Mouse (Mus musculus): Measurements from ENCODE around the gene Gm45140. TPM values are rescaled to one million over a fixed set of nuclear protein-coding genes. Genes with fewer than 3 reads are reported as not detected.

Gm45140 gene
- polyA plus RNA-seq, 1 experiment from 2014 or later = 1.4 TPM

GRCm38 (mm10) chr6:87811675-87812338 is 23.8 kb downstream of the Gm45140 start, which contains the start of gene Rab43:
TSS of gene Rab43 (minus strand) at chr6:87812164.
- peaks cover 2 to 14% of the 10 kb centered on the region in 2 experiments; a peak in 3 of 4 replicates for H3K4me1 ChIP-seq (ENCODE audit: control insufficient read depth in 2 of 2, insufficient read depth in 2 of 2, low read length in 2 of 2)
- peak within 1 kb of the TSS; percentile 61 to 86 for H3K27ac ChIP-seq (replicated peaks in 1 of 2; ENCODE audit: control insufficient read depth in 1 of 2, insufficient read depth in 1 of 2, low read depth in 2 of 2, low read length in 2 of 2)
- peaks cover 19% of the 10 kb centered on the region for H3K36me3 ChIP-seq (ENCODE audit: control insufficient read depth, insufficient read depth, low read length)
- peak within 1 kb of the TSS; percentile 83 for H3K9ac ChIP-seq (ENCODE audit: low read length)
- under 1% methylated on average over 37 of the region's 56 CpGs for WGBS
- no peaks in the 10 kb centered on the region for H3K9me3 ChIP-seq (ENCODE audit: control insufficient read depth, low read length)
- no peaks in the 10 kb centered on the region for H3K27me3 ChIP-seq (ENCODE audit: control insufficient read depth, insufficient read depth, low read length)
- ATAC-seq (ENCODE audit: insufficient number of reproducible peaks, insufficient read depth, low FRiP score, low read depth) = peak; percentile 95
- H3K4me3 ChIP-seq (ENCODE audit: control insufficient read depth in 1 of 2, insufficient read depth in 1 of 2, low read depth in 1 of 2, low read length in 2 of 2) = peak within 1 kb of the TSS; percentile 75 to 78
- peak within 1 kb of the TSS; percentile 85 for H3K4me2 ChIP-seq (ENCODE audit: low read length)

GRCm38 (mm10) chr6:87810713-87811669 is 24.6 kb downstream of the Gm45140 start:
- Histone ChIP-seq H3K27me3 (ENCODE audit: control insufficient read depth, insufficient read depth, low read length) (no peaks in the 10 kb centered on the region), H3K27ac (replicated peaks in 1 of 2; ENCODE audit: control insufficient read depth in 1 of 2, insufficient read depth in 1 of 2, low read depth in 2 of 2, low read length in 2 of 2) (peak overlapping the region; percentile 61 to 86), H3K9ac (ENCODE audit: low read length) (peak overlapping the region; percentile 83), H3K36me3 (ENCODE audit: control insufficient read depth, insufficient read depth, low read length) (peaks cover 11% of the 10 kb centered on the region), H3K9me3 (ENCODE audit: control insufficient read depth, low read length) (no peaks in the 10 kb centered on the region), H3K4me3 (ENCODE audit: control insufficient read depth in 1 of 2, insufficient read depth in 1 of 2, low read depth in 1 of 2, low read length in 2 of 2) (peak overlapping the region; percentile 75 to 78), H3K4me1 (ENCODE audit: control insufficient read depth in 2 of 2, insufficient read depth in 2 of 2, low read length in 2 of 2) (peaks cover 2 to 14% of the 10 kb centered on the region in 2 experiments; a peak in 3 of 4 replicates), H3K4me2 (ENCODE audit: low read length) (peak overlapping the region; percentile 85)
- ATAC-seq (ENCODE audit: insufficient number of reproducible peaks, insufficient read depth, low FRiP score, low read depth) = peak; percentile 24
- WGBS = under 1% methylated on average over 65 of the region's 77 CpGs

- no peak for ATAC-seq (ENCODE audit: insufficient number of reproducible peaks, insufficient read depth, low FRiP score, low read depth)
- Histone ChIP-seq H3K27me3 (ENCODE audit: control insufficient read depth, insufficient read depth, low read length) (no peaks in the 10 kb centered on the region), H3K4me1 (ENCODE audit: control insufficient read depth in 2 of 2, insufficient read depth in 2 of 2, low read length in 2 of 2) (peaks cover 2 to 14% of the 10 kb centered on the region in 2 experiments; a peak in 3 of 4 replicates), H3K9ac (ENCODE audit: low read length) (peak overlapping the region; percentile 83), H3K4me3 (ENCODE audit: control insufficient read depth in 1 of 2, insufficient read depth in 1 of 2, low read depth in 1 of 2, low read length in 2 of 2) (peak overlapping the region; percentile 75 to 78; a peak in 3 of 4 replicates), H3K9me3 (ENCODE audit: control insufficient read depth, low read length) (no peaks in the 10 kb centered on the region), H3K27ac (replicated peaks in 1 of 2; ENCODE audit: control insufficient read depth in 1 of 2, insufficient read depth in 1 of 2, low read depth in 2 of 2, low read length in 2 of 2) (peak overlapping the region in 1 of 2 experiments; percentile 86; a peak in 1 of 4 replicates), H3K4me2 (ENCODE audit: low read length) (peak overlapping the region; percentile 85), H3K36me3 (ENCODE audit: control insufficient read depth, insufficient read depth, low read length) (peaks cover 4% of the 10 kb centered on the region; the same call in 1 of the 2 replicates)
- 37% methylated on average over 6 of the region's 6 CpGs for WGBS
Measured at GRCm38 (mm10) chr6:87810311-87810710, 25.3 kb downstream of the Gm45140 start.

GRCm38 (mm10) chr6:87809651-87810161 is 25.9 kb downstream of the Gm45140 start:
- Histone ChIP-seq H3K4me1 (ENCODE audit: control insufficient read depth in 2 of 2, insufficient read depth in 2 of 2, low read length in 2 of 2) (peaks cover 2 to 14% of the 10 kb centered on the region in 2 experiments; a peak in 3 of 4 replicates), H3K9ac (ENCODE audit: low read length) (no peak overlapping the region), H3K4me3 (ENCODE audit: control insufficient read depth in 1 of 2, insufficient read depth in 1 of 2, low read depth in 1 of 2, low read length in 2 of 2) (peak overlapping the region in 1 of 2 experiments; percentile 78; a peak in 1 of 4 replicates), H3K27ac (replicated peaks in 1 of 2; ENCODE audit: control insufficient read depth in 1 of 2, insufficient read depth in 1 of 2, low read depth in 2 of 2, low read length in 2 of 2) (no peak overlapping the region), H3K4me2 (ENCODE audit: low read length) (peak overlapping the region; percentile 85), H3K36me3 (ENCODE audit: control insufficient read depth, insufficient read depth, low read length) (peaks cover 4% of the 10 kb centered on the region; the same call in 1 of the 2 replicates), H3K27me3 (ENCODE audit: control insufficient read depth, insufficient read depth, low read length) (no peaks in the 10 kb centered on the region), H3K9me3 (ENCODE audit: control insufficient read depth, low read length) (no peaks in the 10 kb centered on the region)
- ATAC-seq (ENCODE audit: insufficient number of reproducible peaks, insufficient read depth, low FRiP score, low read depth) = no peak
- 91% methylated on average over 6 of the region's 6 CpGs for WGBS

- Histone ChIP-seq H3K9ac (ENCODE audit: low read length) (no peak overlapping the region), H3K27me3 (ENCODE audit: control insufficient read depth, insufficient read depth, low read length) (no peaks in the 10 kb centered on the region), H3K4me2 (ENCODE audit: low read length) (no peak overlapping the region), H3K27ac (replicated peaks in 1 of 2; ENCODE audit: control insufficient read depth in 1 of 2, insufficient read depth in 1 of 2, low read depth in 2 of 2, low read length in 2 of 2) (no peak overlapping the region), H3K9me3 (ENCODE audit: control insufficient read depth, low read length) (no peaks in the 10 kb centered on the region), H3K4me1 (ENCODE audit: control insufficient read depth in 2 of 2, insufficient read depth in 2 of 2, low read length in 2 of 2) (peaks cover 2 to 14% of the 10 kb centered on the region in 2 experiments; a peak in 3 of 4 replicates), H3K4me3 (ENCODE audit: control insufficient read depth in 1 of 2, insufficient read depth in 1 of 2, low read depth in 1 of 2, low read length in 2 of 2) (no peak overlapping the region), H3K36me3 (ENCODE audit: control insufficient read depth, insufficient read depth, low read length) (0 out of 2 replicates have a peak, but pooled peaks cover 2% of the 10 kb centered on the region)
- ATAC-seq (ENCODE audit: insufficient number of reproducible peaks, insufficient read depth, low FRiP score, low read depth) = no peak
- WGBS = 86% methylated on average over 2 of the region's 2 CpGs
Measured at GRCm38 (mm10) chr6:87809144-87809543, 26.5 kb downstream of the Gm45140 start.

- no peak overlapping the region for H3K9ac ChIP-seq (ENCODE audit: low read length)
- no peak overlapping the region for H3K4me3 ChIP-seq (ENCODE audit: control insufficient read depth in 1 of 2, insufficient read depth in 1 of 2, low read depth in 1 of 2, low read length in 2 of 2)
- ATAC-seq (ENCODE audit: insufficient number of reproducible peaks, insufficient read depth, low FRiP score, low read depth) = no peak
- no peaks in the 10 kb centered on the region for H3K9me3 ChIP-seq (ENCODE audit: control insufficient read depth, low read length)
- 0 out of 2 replicates have a peak, but pooled peaks cover 2% of the 10 kb centered on the region for H3K36me3 ChIP-seq (ENCODE audit: control insufficient read depth, insufficient read depth, low read length)
- H3K27ac ChIP-seq (replicated peaks in 1 of 2; ENCODE audit: control insufficient read depth in 1 of 2, insufficient read depth in 1 of 2, low read depth in 2 of 2, low read length in 2 of 2) = no peak overlapping the region
- WGBS = 81% methylated on average over 3 of the region's 3 CpGs
- H3K27me3 ChIP-seq (ENCODE audit: control insufficient read depth, insufficient read depth, low read length) = no peaks in the 10 kb centered on the region
- H3K4me2 ChIP-seq (ENCODE audit: low read length) = no peak overlapping the region
- peaks cover 2 to 14% of the 10 kb centered on the region in 2 experiments; a peak in 3 of 4 replicates for H3K4me1 ChIP-seq (ENCODE audit: control insufficient read depth in 2 of 2, insufficient read depth in 2 of 2, low read length in 2 of 2)
Measured at GRCm38 (mm10) chr6:87808521-87808920, 27.1 kb downstream of the Gm45140 start.

All from heart, embryonic 14.5 days (tissue).